Mouse (Mus musculus): ENCODE results near the gene Ybx1. TPM values are rescaled to one million over a fixed set of nuclear protein-coding genes. Genes with fewer than 3 reads are reported as not detected.

Ybx1 gene
- polyA plus RNA-seq, 1 experiment: 182 TPM

GRCm38 (mm10) chr4:119263459-119263858 is 30.9 kb downstream of the Ybx1 start:
- Histone ChIP-seq H3K27me3 (ENCODE audit: control insufficient read depth, insufficient read depth, low read length) (no peaks in the 10 kb centered on the region), H3K27ac (ENCODE audit: insufficient read depth, low read length) (no peak overlapping the region), H3K4me3 (replicated peaks; ENCODE audit: insufficient read depth, low read depth, low read length) (no peak overlapping the region), H3K4me1 (ENCODE audit: control insufficient read depth, insufficient read depth, low read length) (no peaks in the 10 kb centered on the region)
- no peak for DNase-seq
- TF ChIP-seq POLR2A (IDR thresholded peaks at IDR 0.05; ENCODE audit: borderline replicate concordance, insufficient read depth, low read length) (no peak), CTCF (IDR thresholded peaks at IDR 0.05; ENCODE audit: borderline replicate concordance, insufficient read depth, low read depth, low read length) (no peak)
- WGBS: 71% methylated on average over 3 of the region's 3 CpGs

GRCm38 (mm10) chr4:119262483-119262882 is 31.9 kb downstream of the Ybx1 start:
- no peak overlapping the region for H3K27ac ChIP-seq (ENCODE audit: insufficient read depth, low read length)
- no peak for DNase-seq
- H3K4me3 ChIP-seq (replicated peaks; ENCODE audit: insufficient read depth, low read depth, low read length): no peak overlapping the region
- WGBS: 93% methylated on average over 5 of the region's 5 CpGs
- no peaks in the 10 kb centered on the region for H3K4me1 ChIP-seq (ENCODE audit: control insufficient read depth, insufficient read depth, low read length)
- TF ChIP-seq POLR2A (IDR thresholded peaks at IDR 0.05; ENCODE audit: borderline replicate concordance, insufficient read depth, low read length): no peak
- no peak for TF ChIP-seq CTCF (IDR thresholded peaks at IDR 0.05; ENCODE audit: borderline replicate concordance, insufficient read depth, low read depth, low read length)
- no peaks in the 10 kb centered on the region for H3K27me3 ChIP-seq (ENCODE audit: control insufficient read depth, insufficient read depth, low read length)

- no peak overlapping the region for H3K27ac ChIP-seq (ENCODE audit: insufficient read depth, low read length)
- 68% methylated on average over 7 of the region's 7 CpGs for WGBS
- no peaks in the 10 kb centered on the region for H3K27me3 ChIP-seq (ENCODE audit: control insufficient read depth, insufficient read depth, low read length)
- no peaks in the 10 kb centered on the region for H3K4me1 ChIP-seq (ENCODE audit: control insufficient read depth, insufficient read depth, low read length)
- DNase-seq: no peak
- TF ChIP-seq POLR2A (IDR thresholded peaks at IDR 0.05; ENCODE audit: borderline replicate concordance, insufficient read depth, low read length): no peak
- TF ChIP-seq CTCF (IDR thresholded peaks at IDR 0.05; ENCODE audit: borderline replicate concordance, insufficient read depth, low read depth, low read length): no peak
- H3K4me3 ChIP-seq (replicated peaks; ENCODE audit: insufficient read depth, low read depth, low read length): no peak overlapping the region
Measured at GRCm38 (mm10) chr4:119261087-119261713, 33.2 kb downstream of the Ybx1 start.

- no peak overlapping the region for H3K4me3 ChIP-seq (replicated peaks; ENCODE audit: insufficient read depth, low read depth, low read length)
- WGBS: 86% methylated on average over 15 of the region's 15 CpGs
- no peak for DNase-seq
- H3K27me3 ChIP-seq (ENCODE audit: control insufficient read depth, insufficient read depth, low read length): no peaks in the 10 kb centered on the region
- no peak overlapping the region for H3K27ac ChIP-seq (ENCODE audit: insufficient read depth, low read length)
- no peaks in the 10 kb centered on the region for H3K4me1 ChIP-seq (ENCODE audit: control insufficient read depth, insufficient read depth, low read length)
- TF ChIP-seq CTCF (IDR thresholded peaks at IDR 0.05; ENCODE audit: borderline replicate concordance, insufficient read depth, low read depth, low read length): no peak
- TF ChIP-seq POLR2A (IDR thresholded peaks at IDR 0.05; ENCODE audit: borderline replicate concordance, insufficient read depth, low read length): no peak
Measured at GRCm38 (mm10) chr4:119259344-119260254, 34.8 kb downstream of the Ybx1 start.

- Histone ChIP-seq H3K4me1 (ENCODE audit: control insufficient read depth, insufficient read depth, low read length) (no peaks in the 10 kb centered on the region), H3K27ac (ENCODE audit: insufficient read depth, low read length) (no peak overlapping the region), H3K4me3 (replicated peaks; ENCODE audit: insufficient read depth, low read depth, low read length) (no peak overlapping the region), H3K27me3 (ENCODE audit: control insufficient read depth, insufficient read depth, low read length) (no peaks in the 10 kb centered on the region)
- DNase-seq: no peak
- TF ChIP-seq CTCF (IDR thresholded peaks at IDR 0.05; ENCODE audit: borderline replicate concordance, insufficient read depth, low read depth, low read length) (no peak), POLR2A (IDR thresholded peaks at IDR 0.05; ENCODE audit: borderline replicate concordance, insufficient read depth, low read length) (no peak)
- whole genome bisulfite sequencing: 86% methylated on average over 6 of the region's 6 CpGs
Measured at GRCm38 (mm10) chr4:119257083-119257482, 37.3 kb downstream of the Ybx1 start.

GRCm38 (mm10) chr4:119255351-119255750 is 39.1 kb downstream of the Ybx1 start, which contains the start of gene Cldn19:
Gene Cldn19, plus strand, starts transcription at chr4:119255414.
- Histone ChIP-seq H3K27me3 (ENCODE audit: control insufficient read depth, insufficient read depth, low read length) (no peaks in the 10 kb centered on the region), H3K4me3 (replicated peaks; ENCODE audit: insufficient read depth, low read depth, low read length) (no peak within 1 kb of the TSS), H3K4me1 (ENCODE audit: control insufficient read depth, insufficient read depth, low read length) (no peaks in the 10 kb centered on the region), H3K27ac (ENCODE audit: insufficient read depth, low read length) (no peak within 1 kb of the TSS)
- DNase-seq: no peak
- no peak for TF ChIP-seq CTCF (IDR thresholded peaks at IDR 0.05; ENCODE audit: borderline replicate concordance, insufficient read depth, low read depth, low read length)
- no peak for TF ChIP-seq POLR2A (IDR thresholded peaks at IDR 0.05; ENCODE audit: borderline replicate concordance, insufficient read depth, low read length)
- WGBS: 50% methylated on average over 12 of the region's 12 CpGs

GRCm38 (mm10) chr4:119254012-119254618 is 40.3 kb downstream of the Ybx1 start:
- H3K27me3 ChIP-seq (ENCODE audit: control insufficient read depth, insufficient read depth, low read length): no peaks in the 10 kb centered on the region
- no peak overlapping the region for H3K27ac ChIP-seq (ENCODE audit: insufficient read depth, low read length)
- WGBS: 28% methylated on average over 9 of the region's 9 CpGs
- H3K4me1 ChIP-seq (ENCODE audit: control insufficient read depth, insufficient read depth, low read length): no peaks in the 10 kb centered on the region
- TF ChIP-seq POLR2A (IDR thresholded peaks at IDR 0.05; ENCODE audit: borderline replicate concordance, insufficient read depth, low read length) (no peak), CTCF (IDR thresholded peaks at IDR 0.05; ENCODE audit: borderline replicate concordance, insufficient read depth, low read depth, low read length) (no peak)
- H3K4me3 ChIP-seq (replicated peaks; ENCODE audit: insufficient read depth, low read depth, low read length): no peak overlapping the region
- DNase-seq: no peak

Measured in cerebellum, adult 2 months (tissue).